Mouse (Mus musculus) forebrain, embryonic 10.5 days (tissue): Measurements from ENCODE around the gene Prpsap1. TPM values are rescaled to one million over a fixed set of nuclear protein-coding genes. Genes with fewer than 3 reads are reported as not detected.

Experiments used
- DNase-seq: peaks from one replicate; pipeline ENCODE4 v3.0.0-alpha.2; 2017; ENCODE audit warnings: low spot score; ENCODE audit errors: extremely low spot score
- H3K27ac ChIP-seq: fragments of 300-500 bp; sonication (generic); 2 replicates; pipeline ENCODE4 v1.5.1; 2016; ENCODE audit warnings: mild to moderate bottlenecking
- H3K27me3 ChIP-seq: fragments of 300-500 bp; sonication (generic); 2 replicates; pipeline ENCODE4 v1.6.1; 2016; ENCODE audit warnings: mild to moderate bottlenecking; ENCODE audit not compliant: poor library complexity, severe bottlenecking
- H3K36me3 ChIP-seq: fragments of 300-500 bp; sonication (generic); replicated peaks from 2 replicates; pipeline ENCODE4 v1.6.1; 2016; ENCODE audit warnings: mild to moderate bottlenecking, moderate library complexity
- H3K4me1 ChIP-seq: fragments of 300-500 bp; sonication (generic); 2 replicates; pipeline ENCODE4 v1.6.1; 2016
- H3K4me3 ChIP-seq: fragments of 300-500 bp; sonication (generic); 2 replicates; pipeline ENCODE4 v1.5.1; 2016; ENCODE audit warnings: mild to moderate bottlenecking, moderate library complexity
- H3K9me3 ChIP-seq: fragments of 300-500 bp; sonication (generic); 2 replicates; pipeline ENCODE4 v1.6.1; 2016; ENCODE audit warnings: mild to moderate bottlenecking, moderate library complexity
- WGBS: fragments of 180-500 bp; shearing (Covaris S2); methylation state at CpG from one replicate; pipeline ENCODE4 v1.1.7; 2016; 5-methylcytosine and 5-hydroxymethylcytosine counted together
- polyA plus RNA-seq: library from polyadenylated mRNA; unstranded; fragments of >200 nt; fragmentation: Nextera tagmentation; extraction: Ambion mirVana; gene quantifications from 2 replicates; pipeline ENCODE4 v1.2.1, GENCODE M21; 2016

Prpsap1 gene
- polyA plus RNA-seq, 1 experiment from 2014 or later: 200 TPM

- DNase-seq: no peak
- H3K27me3 ChIP-seq: peaks cover 24% of the 10 kb centered on the region
- no peak overlapping the region for H3K27ac ChIP-seq
- 18% methylated on average over 19 of the region's 19 CpGs for WGBS
- peaks cover 6% of the 10 kb centered on the region; the same call in 1 of the 2 replicates for H3K9me3 ChIP-seq
- peaks cover 36% of the 10 kb centered on the region for H3K4me1 ChIP-seq
- H3K36me3 ChIP-seq: no peaks in the 10 kb centered on the region
- H3K4me3 ChIP-seq: peak overlapping the region; percentile 24; the same call in 1 of the 2 replicates
Observed at GRCm38 (mm10) chr11:116446308-116446887, 47.6 kb downstream of the Prpsap1 start.

- H3K36me3 ChIP-seq: no peaks in the 10 kb centered on the region
- H3K27me3 ChIP-seq: peaks cover 24% of the 10 kb centered on the region
- 31% methylated on average over 16 of the region's 16 CpGs for WGBS
- H3K27ac ChIP-seq: peak overlapping the region; percentile 5
- peaks cover 5% of the 10 kb centered on the region; the same call in 1 of the 2 replicates for H3K9me3 ChIP-seq
- peaks cover 37% of the 10 kb centered on the region for H3K4me1 ChIP-seq
- peak overlapping the region; percentile 24; the same call in 1 of the 2 replicates for H3K4me3 ChIP-seq
- DNase-seq: peak; percentile 95
Observed at GRCm38 (mm10) chr11:116445596-116446307, 48.2 kb downstream of the Prpsap1 start.

GRCm38 (mm10) chr11:116443935-116444334 is 50.1 kb downstream of the Prpsap1 start:
- H3K27ac ChIP-seq: no peak overlapping the region
- 92% methylated on average over 6 of the region's 6 CpGs for WGBS
- peaks cover 16% of the 10 kb centered on the region for H3K36me3 ChIP-seq
- H3K27me3 ChIP-seq: peaks cover 24% of the 10 kb centered on the region
- H3K9me3 ChIP-seq: no peaks in the 10 kb centered on the region
- H3K4me1 ChIP-seq: peaks cover 41% of the 10 kb centered on the region
- no peak overlapping the region for H3K4me3 ChIP-seq
- no peak for DNase-seq

GRCm38 (mm10) chr11:116443311-116443710 is 50.7 kb downstream of the Prpsap1 start:
- Histone ChIP-seq H3K27me3 (peaks cover 22% of the 10 kb centered on the region), H3K9me3 (no peaks in the 10 kb centered on the region), H3K4me3 (no peak overlapping the region), H3K36me3 (peaks cover 18% of the 10 kb centered on the region), H3K4me1 (peaks cover 38% of the 10 kb centered on the region), H3K27ac (no peak overlapping the region)
- WGBS: 90% methylated on average over 6 of the region's 6 CpGs
- no peak for DNase-seq

- no peaks in the 10 kb centered on the region for H3K9me3 ChIP-seq
- WGBS: 89% methylated on average over 6 of the region's 6 CpGs
Observed at GRCm38 (mm10) chr11:116442867-116443177, 51.2 kb downstream of the Prpsap1 start.

GRCm38 (mm10) chr11:116442129-116442866 is 51.7 kb downstream of the Prpsap1 start:
- H3K4me1 ChIP-seq: peaks cover 39% of the 10 kb centered on the region
- WGBS: 84% methylated on average over 15 of the region's 15 CpGs
- H3K27ac ChIP-seq: no peak overlapping the region
- DNase-seq: no peak
- H3K9me3 ChIP-seq: no peaks in the 10 kb centered on the region
- peaks cover 27% of the 10 kb centered on the region for H3K36me3 ChIP-seq
- H3K4me3 ChIP-seq: no peak overlapping the region
- H3K27me3 ChIP-seq: peaks cover 13% of the 10 kb centered on the region

More at GRCm38 (mm10) chr11:116442867-116443177, 51.2 kb downstream of the Prpsap1 start:
- DNase-seq: no peak
- Histone ChIP-seq H3K27ac (no peak overlapping the region), H3K27me3 (peaks cover 18% of the 10 kb centered on the region), H3K4me3 (no peak overlapping the region), H3K36me3 (peaks cover 22% of the 10 kb centered on the region), H3K4me1 (peaks cover 35% of the 10 kb centered on the region)

GRCm38 (mm10) chr11:116440408-116441068 is 53.5 kb downstream of the Prpsap1 start:
- Histone ChIP-seq H3K27me3 (no peaks in the 10 kb centered on the region), H3K9me3 (no peaks in the 10 kb centered on the region), H3K36me3 (peaks cover 45% of the 10 kb centered on the region), H3K4me3 (no peak overlapping the region), H3K4me1 (peaks cover 44% of the 10 kb centered on the region), H3K27ac (no peak overlapping the region)
- WGBS: 91% methylated on average over 7 of the region's 7 CpGs
- no peak for DNase-seq

- WGBS: 88% methylated on average over 19 of the region's 19 CpGs
- Histone ChIP-seq H3K4me3 (no peak overlapping the region), H3K27ac (no peak overlapping the region), H3K27me3 (no peaks in the 10 kb centered on the region), H3K9me3 (no peaks in the 10 kb centered on the region), H3K4me1 (peaks cover 43% of the 10 kb centered on the region), H3K36me3 (peaks cover 48% of the 10 kb centered on the region)
- no peak for DNase-seq
Observed at GRCm38 (mm10) chr11:116439269-116440240, 54.4 kb downstream of the Prpsap1 start.

GRCm38 (mm10) chr11:116437541-116437940 is 56.5 kb downstream of the Prpsap1 start:
- Histone ChIP-seq H3K36me3 (peaks cover 48% of the 10 kb centered on the region), H3K4me3 (0 out of 2 replicates have a peak overlapping the region, but pooled peaks have one; percentile 14)

GRCm38 (mm10) chr11:116436725-116437331 is 57.2 kb downstream of the Prpsap1 start:
- peaks cover 7% of the 10 kb centered on the region for H3K27me3 ChIP-seq
- no peaks in the 10 kb centered on the region for H3K9me3 ChIP-seq
- H3K36me3 ChIP-seq: peaks cover 48% of the 10 kb centered on the region
- WGBS: 73% methylated on average over 4 of the region's 4 CpGs
- no peak for DNase-seq
- peaks cover 52% of the 10 kb centered on the region for H3K4me1 ChIP-seq
- H3K27ac ChIP-seq: peak overlapping the region; percentile 42
- peak overlapping the region; percentile 96; the same call in 1 of the 2 replicates for H3K4me3 ChIP-seq

More at GRCm38 (mm10) chr11:116437541-116437940, 56.5 kb downstream of the Prpsap1 start:
- no peaks in the 10 kb centered on the region for H3K27me3 ChIP-seq
- peaks cover 47% of the 10 kb centered on the region for H3K4me1 ChIP-seq
- H3K9me3 ChIP-seq: no peaks in the 10 kb centered on the region
- 0 out of 2 replicates have a peak overlapping the region, but pooled peaks have one; percentile 42 for H3K27ac ChIP-seq
- 85% methylated on average over 11 of the region's 11 CpGs for WGBS
- DNase-seq: no peak

GRCm38 (mm10) chr11:116435992-116436724 is 57.8 kb downstream of the Prpsap1 start:
- peaks cover 14% of the 10 kb centered on the region for H3K27me3 ChIP-seq
- peak overlapping the region; percentile 42 for H3K27ac ChIP-seq
- no peaks in the 10 kb centered on the region for H3K9me3 ChIP-seq
- peaks cover 56% of the 10 kb centered on the region for H3K4me1 ChIP-seq
- peaks cover 48% of the 10 kb centered on the region for H3K36me3 ChIP-seq
- no peak for DNase-seq
- 74% methylated on average over 5 of the region's 5 CpGs for WGBS
- H3K4me3 ChIP-seq: peak overlapping the region; percentile 96
